Mouse (Mus musculus): ENCODE data around the gene Lmod3. TPM values are rescaled to one million over a fixed set of nuclear protein-coding genes. Genes with fewer than 3 reads are reported as not detected.

The Lmod3 gene
- total and polyA plus RNA-seq, 2 experiments from 2014 or later: 0.21 TPM; not detected in 1

- DNase-seq (ENCODE audit: low spot score): no peak
These were observed 36.8 kb upstream of the Lmod3 start for GRCm38 (mm10) chr6:97289316-97289820.

GRCm38 (mm10) chr6:97288047-97288855 is 35.7 kb upstream of the Lmod3 start:
- no peaks in the 10 kb centered on the region; the same call in 1 of the 2 replicates for H3K36me3 ChIP-seq (ENCODE audit: insufficient read depth, low read length)
- ATAC-seq: no peak
- H3K9me3 ChIP-seq (ENCODE audit: low read length): no peaks in the 10 kb centered on the region
- no peak overlapping the region for H3K27ac ChIP-seq
- WGBS: 73% methylated on average over 19 of the region's 19 CpGs
- H3K4me1 ChIP-seq (ENCODE audit: insufficient read depth, low read length): no peaks in the 10 kb centered on the region
- DNase-seq (ENCODE audit: low spot score): no peak
- no peak overlapping the region for H3K4me2 ChIP-seq (ENCODE audit: low read depth, low read length)
- no peak overlapping the region for H3K4me3 ChIP-seq (ENCODE audit: low read length)
- no peak for TF ChIP-seq CTCF (IDR thresholded peaks at IDR 0.05; ENCODE audit: low read depth)
- no peak overlapping the region for H3K9ac ChIP-seq (replicated peaks; ENCODE audit: low read length)
- no peaks in the 10 kb centered on the region for H3K27me3 ChIP-seq (ENCODE audit: insufficient read depth, low read length)

More at GRCm38 (mm10) chr6:97289316-97289820, 36.8 kb upstream of the Lmod3 start:
- no peaks in the 10 kb centered on the region for H3K4me1 ChIP-seq (ENCODE audit: insufficient read depth, low read length)
- no peak overlapping the region for H3K4me2 ChIP-seq (ENCODE audit: low read depth, low read length)
- no peaks in the 10 kb centered on the region for H3K9me3 ChIP-seq (ENCODE audit: low read length)
- H3K36me3 ChIP-seq (ENCODE audit: insufficient read depth, low read length): no peaks in the 10 kb centered on the region; the same call in 1 of the 2 replicates
- H3K27me3 ChIP-seq (ENCODE audit: insufficient read depth, low read length): no peaks in the 10 kb centered on the region
- TF ChIP-seq CTCF (IDR thresholded peaks at IDR 0.05; ENCODE audit: low read depth): no peak
- WGBS: 80% methylated on average over 10 of the region's 10 CpGs
- H3K4me3 ChIP-seq (ENCODE audit: low read length): no peak overlapping the region
- H3K27ac ChIP-seq: no peak overlapping the region
- no peak for ATAC-seq
- no peak overlapping the region for H3K9ac ChIP-seq (replicated peaks; ENCODE audit: low read length)

GRCm38 (mm10) chr6:97286332-97286731 is 33.8 kb upstream of the Lmod3 start:
- Histone ChIP-seq H3K27ac (no peak overlapping the region), H3K9me3 (ENCODE audit: low read length) (no peaks in the 10 kb centered on the region), H3K4me2 (ENCODE audit: low read depth, low read length) (no peak overlapping the region), H3K4me3 (ENCODE audit: low read length) (no peak overlapping the region), H3K9ac (replicated peaks; ENCODE audit: low read length) (no peak overlapping the region), H3K36me3 (ENCODE audit: insufficient read depth, low read length) (no peaks in the 10 kb centered on the region), H3K27me3 (ENCODE audit: insufficient read depth, low read length) (no peaks in the 10 kb centered on the region), H3K4me1 (ENCODE audit: insufficient read depth, low read length) (no peaks in the 10 kb centered on the region)
- no peak for TF ChIP-seq CTCF (IDR thresholded peaks at IDR 0.05; ENCODE audit: low read depth)
- WGBS: 92% methylated on average over 5 of the region's 5 CpGs
- no peak for ATAC-seq
- DNase-seq (ENCODE audit: low spot score): no peak

- H3K4me2 ChIP-seq (ENCODE audit: low read depth, low read length): no peak overlapping the region
- ATAC-seq: no peak
- no peak overlapping the region for H3K27ac ChIP-seq
- WGBS: 92% methylated on average over 1 of the region's 1 CpGs
- H3K4me3 ChIP-seq (ENCODE audit: low read length): no peak overlapping the region
- no peaks in the 10 kb centered on the region for H3K36me3 ChIP-seq (ENCODE audit: insufficient read depth, low read length)
- H3K9ac ChIP-seq (replicated peaks; ENCODE audit: low read length): no peak overlapping the region
- no peaks in the 10 kb centered on the region for H3K4me1 ChIP-seq (ENCODE audit: insufficient read depth, low read length)
- no peaks in the 10 kb centered on the region for H3K27me3 ChIP-seq (ENCODE audit: insufficient read depth, low read length)
- no peak for TF ChIP-seq CTCF (IDR thresholded peaks at IDR 0.05; ENCODE audit: low read depth)
- H3K9me3 ChIP-seq (ENCODE audit: low read length): no peaks in the 10 kb centered on the region
- DNase-seq (ENCODE audit: low spot score): no peak
These were observed 31.1 kb upstream of the Lmod3 start for GRCm38 (mm10) chr6:97283676-97284075.

GRCm38 (mm10) chr6:97278878-97279277 is 26.3 kb upstream of the Lmod3 start:
- 45% methylated on average over 6 of the region's 6 CpGs for WGBS
- no peaks in the 10 kb centered on the region for H3K36me3 ChIP-seq (ENCODE audit: insufficient read depth, low read length)
- no peak overlapping the region for H3K9ac ChIP-seq (replicated peaks; ENCODE audit: low read length)
- H3K4me2 ChIP-seq (ENCODE audit: low read depth, low read length): no peak overlapping the region
- no peaks in the 10 kb centered on the region for H3K9me3 ChIP-seq (ENCODE audit: low read length)
- no peak for ATAC-seq
- DNase-seq (ENCODE audit: low spot score): no peak
- no peaks in the 10 kb centered on the region for H3K27me3 ChIP-seq (ENCODE audit: insufficient read depth, low read length)
- H3K4me1 ChIP-seq (ENCODE audit: insufficient read depth, low read length): peaks cover 9% of the 10 kb centered on the region; the same call in 1 of the 2 replicates
- no peak overlapping the region for H3K4me3 ChIP-seq (ENCODE audit: low read length)
- TF ChIP-seq CTCF (IDR thresholded peaks at IDR 0.05; ENCODE audit: low read depth): no peak
- H3K27ac ChIP-seq: no peak overlapping the region

- Histone ChIP-seq H3K9me3 (ENCODE audit: low read length) (no peaks in the 10 kb centered on the region), H3K36me3 (ENCODE audit: insufficient read depth, low read length) (no peaks in the 10 kb centered on the region), H3K27me3 (ENCODE audit: insufficient read depth, low read length) (no peaks in the 10 kb centered on the region), H3K9ac (replicated peaks; ENCODE audit: low read length) (no peak overlapping the region), H3K4me3 (ENCODE audit: low read length) (peak overlapping the region; percentile 16; the same call in 1 of the 2 replicates), H3K4me2 (ENCODE audit: low read depth, low read length) (peak overlapping the region; percentile 51), H3K4me1 (ENCODE audit: insufficient read depth, low read length) (peaks cover 9% of the 10 kb centered on the region; the same call in 1 of the 2 replicates), H3K27ac (no peak overlapping the region)
- DNase-seq (ENCODE audit: low spot score) (peak; percentile 89), ATAC-seq (peak; percentile 80)
- peak; percentile 90 for TF ChIP-seq CTCF (IDR thresholded peaks at IDR 0.05; ENCODE audit: low read depth)
- 4% methylated on average over 19 of the region's 19 CpGs for WGBS
These were observed 25.6 kb upstream of the Lmod3 start for GRCm38 (mm10) chr6:97278014-97278787.

Data from hindbrain, postnatal 0 days (tissue).